Mouse (Mus musculus) MEL (cell line): ENCODE results near the gene Polr3b. TPM values are rescaled to one million over a fixed set of nuclear protein-coding genes. Genes with fewer than 3 reads are reported as not detected.

Experiments used
- DNase-seq: peaks from one replicate; pipeline ENCODE4 v3.0.0; 2011; ENCODE audit warnings: low read depth, low spot score
- H3K27ac ChIP-seq: 2 replicates; pipeline ENCODE4 v1.5.1; 2012; ENCODE audit warnings: low read depth, mild to moderate bottlenecking, control low read depth, low read length, moderate library complexity; ENCODE audit not compliant: control insufficient read depth
- H3K27me3 ChIP-seq, 2 experiments: fragments of 150-350 bp in 1 of 2; sonication (generic) in 1 of 2; 2 replicates each; pipeline ENCODE4 v1.6.1; 2012; ENCODE audit warnings: low read length in 2 of 2, mild to moderate bottlenecking in 2 of 2, improper control_type of control experiment in 1 of 2, moderate library complexity in 1 of 2; ENCODE audit not compliant: insufficient read depth in 2 of 2, control insufficient read depth in 1 of 2
- H3K36me3 ChIP-seq, 2 experiments: 2 replicates each; pipeline ENCODE4 v1.6.1; 2012 to 2014; ENCODE audit warnings: low read length in 2 of 2, improper control_type of control experiment in 1 of 2, inconsistent platforms in 1 of 2, mild to moderate bottlenecking in 1 of 2; ENCODE audit not compliant: insufficient read depth in 2 of 2, control insufficient read depth in 1 of 2
- H3K4me1 ChIP-seq, 2 experiments: fragments of 150-350 bp in 1 of 2; sonication (generic) in 1 of 2; 2 replicates each; pipeline ENCODE4 v1.6.1; 2012; ENCODE audit warnings: low read length in 2 of 2, improper control_type of control experiment in 1 of 2, mild to moderate bottlenecking in 1 of 2; ENCODE audit not compliant: insufficient read depth in 2 of 2, control insufficient read depth in 1 of 2
- H3K4me3 ChIP-seq, 2 experiments: fragments of 150-350 bp in 1 of 2; sonication (generic) in 1 of 2; 2 replicates each; pipeline ENCODE4 v1.5.1; 2012; ENCODE audit warnings: low read depth in 2 of 2, low read length in 2 of 2, mild to moderate bottlenecking in 2 of 2, moderate library complexity in 2 of 2, control low read depth in 1 of 2, improper control_type of control experiment in 1 of 2; ENCODE audit not compliant: control insufficient read depth in 1 of 2, insufficient read depth in 1 of 2
- H3K79me2 ChIP-seq: 2 replicates; pipeline ENCODE4 v1.6.1; 2012; ENCODE audit warnings: mild to moderate bottlenecking, low read length, moderate library complexity; ENCODE audit not compliant: control insufficient read depth, poor library complexity, insufficient read depth
- H3K9ac ChIP-seq: 2 replicates; pipeline ENCODE4 v1.6.1; 2012; ENCODE audit warnings: low read depth, mild to moderate bottlenecking, control low read depth, low read length, moderate library complexity; ENCODE audit not compliant: control insufficient read depth, poor library complexity, severe bottlenecking
- H3K9me3 ChIP-seq: fragments of 150-350 bp; sonication (generic); replicated peaks from 2 replicates; pipeline ENCODE4 v1.6.1; 2012; ENCODE audit warnings: mild to moderate bottlenecking, low read length, improper control_type of control experiment, moderate library complexity; ENCODE audit not compliant: insufficient read depth
- BHLHE40 ChIP-seq: IDR thresholded peaks from 2 replicates; pipeline ENCODE4 v1.6.1; 2012; ENCODE audit warnings: low read depth, mild to moderate bottlenecking, inconsistent platforms, low read length, improper control_type of control experiment, borderline replicate concordance
- CHD1 ChIP-seq: IDR thresholded peaks from 2 replicates; pipeline ENCODE4 v1.6.1; 2012; ENCODE audit warnings: low read depth, mild to moderate bottlenecking, inconsistent platforms, low read length, improper control_type of control experiment
- CHD2 ChIP-seq: IDR thresholded peaks from 2 replicates; pipeline ENCODE4 v1.6.1; 2011; ENCODE audit warnings: low read length, improper control_type of control experiment
- CTCF ChIP-seq, 3 experiments: IDR thresholded peaks in 2 of 3; conservative IDR thresholded peaks in 1 of 3; 2 replicates each; pipeline ENCODE4 v1.5.1; 2011 to 2012; ENCODE audit warnings: low read length in 3 of 3, low read depth in 2 of 3, mild to moderate bottlenecking in 2 of 3, improper control_type of control experiment in 1 of 3, inconsistent platforms in 1 of 3, mixed read lengths in 1 of 3, moderate library complexity in 1 of 3; ENCODE audit not compliant: control insufficient read depth in 1 of 3, insufficient read depth in 1 of 3, poor library complexity in 1 of 3, severe bottlenecking in 1 of 3
- E2F4 ChIP-seq: IDR thresholded peaks from 2 replicates; pipeline ENCODE4 v1.6.1; 2011; ENCODE audit warnings: low read depth, low read length, improper control_type of control experiment, borderline replicate concordance
- EP300 ChIP-seq, 2 experiments: IDR thresholded peaks; 2 replicates each; pipeline ENCODE4 v1.6.1; 2011; ENCODE audit warnings: improper control_type of control experiment in 2 of 2, low read length in 2 of 2, low read depth in 1 of 2, mild to moderate bottlenecking in 1 of 2
- ETS1 ChIP-seq: IDR thresholded peaks from 2 replicates; pipeline ENCODE4 v1.6.1; 2012; ENCODE audit warnings: low read depth, mild to moderate bottlenecking, inconsistent platforms, low read length, improper control_type of control experiment, moderate library complexity
- HCFC1 ChIP-seq: IDR thresholded peaks from 2 replicates; pipeline ENCODE4 v1.6.1; 2012; ENCODE audit warnings: low read depth, mild to moderate bottlenecking, inconsistent platforms, low read length, improper control_type of control experiment, moderate library complexity
- JUND ChIP-seq: IDR thresholded peaks from 2 replicates; pipeline ENCODE4 v1.6.1; 2011; ENCODE audit warnings: low read depth, mild to moderate bottlenecking, improper control_type of control experiment, low read length
- MAX ChIP-seq: IDR thresholded peaks from 2 replicates; pipeline ENCODE4 v1.6.1; 2011; ENCODE audit warnings: low read length, improper control_type of control experiment
- MAZ ChIP-seq: IDR thresholded peaks from 2 replicates; pipeline ENCODE4 v1.6.1; 2012; ENCODE audit warnings: low read depth, mild to moderate bottlenecking, inconsistent platforms, low read length, improper control_type of control experiment
- MEF2A ChIP-seq: IDR thresholded peaks from 2 replicates; pipeline ENCODE4 v1.6.1; 2014; ENCODE audit warnings: low read depth, mild to moderate bottlenecking, inconsistent platforms, low read length, improper control_type of control experiment; ENCODE audit not compliant: poor library complexity, insufficient replicate concordance, severe bottlenecking; ENCODE audit errors: extremely low read depth
- NRF1 ChIP-seq: IDR thresholded peaks from 2 replicates; pipeline ENCODE4 v1.6.1; 2014; ENCODE audit warnings: low read depth, mild to moderate bottlenecking, inconsistent platforms, low read length, improper control_type of control experiment, moderate library complexity; ENCODE audit not compliant: poor library complexity, insufficient read depth, severe bottlenecking
- POLR2AphosphoS2 ChIP-seq: IDR thresholded peaks from 2 replicates; pipeline ENCODE4 v1.6.1; 2011; ENCODE audit warnings: low read length, improper control_type of control experiment
- RCOR1 ChIP-seq: IDR thresholded peaks from 2 replicates; pipeline ENCODE4 v1.6.1; 2012; ENCODE audit warnings: low read depth, mild to moderate bottlenecking, inconsistent platforms, low read length, improper control_type of control experiment
- SMC3 ChIP-seq: IDR thresholded peaks from 2 replicates; pipeline ENCODE4 v1.6.1; 2011; ENCODE audit warnings: low read depth, low read length, improper control_type of control experiment
- TCF12 ChIP-seq: IDR thresholded peaks from 2 replicates; pipeline ENCODE4 v1.6.1; 2014; ENCODE audit warnings: low read depth, mild to moderate bottlenecking, inconsistent platforms, low read length, improper control_type of control experiment, moderate library complexity
- UBTF ChIP-seq: IDR thresholded peaks from 2 replicates; pipeline ENCODE4 v1.6.1; 2012; ENCODE audit warnings: low read depth, mild to moderate bottlenecking, inconsistent platforms, low read length, improper control_type of control experiment, moderate library complexity, borderline replicate concordance; ENCODE audit not compliant: insufficient read depth
- USF1 ChIP-seq: IDR thresholded peaks from 2 replicates; pipeline ENCODE4 v1.6.1; 2014; ENCODE audit warnings: low read depth, mild to moderate bottlenecking, inconsistent platforms, low read length, improper control_type of control experiment, moderate library complexity
- USF2 ChIP-seq, 2 experiments: IDR thresholded peaks; 2 replicates each; pipeline ENCODE4 v1.6.1; 2011 to 2012; ENCODE audit warnings: improper control_type of control experiment in 2 of 2, low read length in 2 of 2, borderline replicate concordance in 1 of 2, inconsistent platforms in 1 of 2, low read depth in 1 of 2, mild to moderate bottlenecking in 1 of 2; ENCODE audit not compliant: insufficient read depth in 1 of 2
- ZKSCAN1 ChIP-seq: IDR thresholded peaks from 2 replicates; pipeline ENCODE4 v1.6.1; 2012; ENCODE audit warnings: low read depth, mild to moderate bottlenecking, inconsistent platforms, low read length, improper control_type of control experiment, moderate library complexity
- polyA plus RNA-seq, 2 experiments: library from polyadenylated mRNA; stranded (reverse) in 1 of 2; unstranded in 1 of 2; fragments of >175 nt in 1 of 2; fragments of >200 nt in 1 of 2; gene quantifications; 2 replicates each; pipeline versions ENCODE4 v1.2.1 to v1.2.4; 2012; ENCODE audit warnings: low replicate concordance in 2 of 2, low read depth in 1 of 2; ENCODE audit not compliant: insufficient read length in 2 of 2, insufficient read depth in 1 of 2, missing spikeins in 1 of 2
- total RNA-seq: library from RNA; depleted of rRNA; stranded (reverse); fragments of 300-350 nt; gene quantifications from 2 replicates; pipeline ENCODE4 v1.2.3, GENCODE M21; 2012

Polr3b gene
- total and polyA plus RNA-seq, 3 experiments = 19.8 to 24.2 TPM; not detected in 1

- Histone ChIP-seq H3K79me2 (no peaks in the 10 kb centered on the region), H3K4me3 (no peak overlapping the region), H3K27me3 (no peaks in the 10 kb centered on the region), H3K9ac (no peak overlapping the region), H3K9me3 (no peaks in the 10 kb centered on the region), H3K36me3 (peaks cover 7 to 8% of the 10 kb centered on the region in 2 experiments), H3K27ac (no peak overlapping the region), H3K4me1 (peaks cover 4 to 5% of the 10 kb centered on the region in 2 experiments; a peak in 3 of 4 replicates)
- no peak for DNase-seq
- TF ChIP-seq USF2 (IDR thresholded peaks at IDR 0.05; ENCODE audit: borderline replicate concordance in 1 of 2, insufficient read depth in 1 of 2, low read depth in 1 of 2, low read length in 2 of 2) = no peak
- TF ChIP-seq CHD2 = no peak
- TF ChIP-seq RCOR1 = no peak
- TF ChIP-seq MAX = no peak
- TF ChIP-seq CTCF (IDR thresholded peaks at IDR 0.05 in 2 of 3, conservative IDR thresholded peaks at IDR 0.05 in 1 of 3; ENCODE audit: control insufficient read depth in 1 of 3, insufficient read depth in 1 of 3, low read depth in 2 of 3, low read length in 3 of 3, poor library complexity in 1 of 3, severe bottlenecking in 1 of 3) = no peak
- no peak for TF ChIP-seq POLR2AphosphoS2
- no peak for TF ChIP-seq ZKSCAN1
- TF ChIP-seq SMC3 = no peak
- no peak for TF ChIP-seq UBTF
- TF ChIP-seq MAZ = no peak
- no peak for TF ChIP-seq HCFC1
- no peak for TF ChIP-seq JUND
- no peak for TF ChIP-seq BHLHE40
Measured at GRCm38 (mm10) chr10:84706543-84706942, 84.5 kb downstream of the Polr3b start.

GRCm38 (mm10) chr10:84707226-84707625 lies 85.1 kb downstream of the Polr3b start:
- Histone ChIP-seq H3K4me1 (no peaks in the 10 kb centered on the region; a peak in 1 of 4 replicates), H3K79me2 (no peaks in the 10 kb centered on the region), H3K27me3 (no peaks in the 10 kb centered on the region), H3K9ac (no peak overlapping the region), H3K36me3 (peaks cover under 1 to 10% of the 10 kb centered on the region in 2 experiments; a peak in 3 of 4 replicates), H3K9me3 (no peaks in the 10 kb centered on the region), H3K4me3 (no peak overlapping the region), H3K27ac (no peak overlapping the region)
- no peak for DNase-seq
- TF ChIP-seq ZKSCAN1 (no peak), EP300 (IDR thresholded peaks at IDR 0.05; ENCODE audit: low read depth in 1 of 2, low read length in 2 of 2) (no peak), TCF12 (no peak), CHD2 (no peak), MEF2A (no peak), USF2 (IDR thresholded peaks at IDR 0.05; ENCODE audit: borderline replicate concordance in 1 of 2, insufficient read depth in 1 of 2, low read depth in 1 of 2, low read length in 2 of 2) (no peak), CHD1 (no peak), ETS1 (no peak), POLR2AphosphoS2 (no peak), NRF1 (no peak), E2F4 (no peak), USF1 (no peak), JUND (no peak)
